Mouse (Mus musculus): ENCODE data around the gene Cdc42bpb.

Gene Cdc42bpb

DNA sequence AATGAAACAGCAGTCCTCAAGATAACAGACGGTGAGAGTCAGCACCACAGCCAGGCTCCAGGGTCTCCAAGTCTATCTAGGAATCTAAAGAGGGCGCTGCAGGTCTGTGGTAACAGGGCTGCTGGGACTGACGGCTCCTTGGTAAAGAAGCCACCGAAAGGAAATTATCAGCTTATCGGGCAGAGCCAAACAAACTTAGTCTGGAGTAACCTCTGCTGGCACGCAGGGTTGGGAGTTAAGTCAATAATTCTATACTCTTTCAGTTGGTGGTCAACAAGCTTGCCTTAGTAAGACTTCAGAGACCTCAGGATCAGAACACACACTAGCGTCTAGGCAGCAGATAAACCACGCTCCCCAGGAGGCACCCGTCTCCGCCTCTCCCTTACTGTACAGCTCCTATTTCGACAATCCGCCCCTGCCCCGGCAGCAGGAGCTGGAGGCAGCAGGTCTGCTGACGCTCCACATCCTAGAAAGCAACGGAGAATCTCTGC is 39.6 kb downstream of the Cdc42bpb start:
- no peak for DNase-seq (ENCODE audit: low spot score)

DNA sequence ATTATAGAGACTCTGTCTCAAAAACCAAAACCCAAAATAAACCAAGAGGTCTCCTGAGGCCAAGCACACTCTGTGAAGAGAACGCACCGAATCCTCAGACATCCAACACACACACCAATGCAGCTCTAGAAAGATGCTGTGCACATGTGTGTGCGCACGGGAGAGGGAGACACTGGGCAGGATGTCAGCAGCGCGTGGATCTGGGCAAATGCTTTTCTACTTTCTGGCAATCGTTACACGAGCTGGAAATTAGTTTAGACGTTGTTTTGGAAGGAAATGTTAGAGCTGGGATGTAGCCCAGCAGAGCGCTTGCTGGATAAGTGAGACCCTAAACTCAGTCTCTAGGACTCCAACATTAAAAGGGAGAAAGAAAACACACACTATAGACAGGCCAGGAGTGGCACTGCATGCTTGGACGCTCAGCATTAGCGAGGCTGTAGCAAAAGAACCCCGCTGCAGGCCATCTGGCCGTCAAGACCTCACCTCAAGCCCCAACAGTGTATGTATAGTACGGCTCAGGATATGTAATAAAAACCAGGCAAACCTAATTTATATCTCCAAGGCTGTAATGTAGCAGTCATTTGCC is 44.4 kb downstream of the Cdc42bpb start:
- no peak for DNase-seq (ENCODE audit: low spot score)

DNA sequence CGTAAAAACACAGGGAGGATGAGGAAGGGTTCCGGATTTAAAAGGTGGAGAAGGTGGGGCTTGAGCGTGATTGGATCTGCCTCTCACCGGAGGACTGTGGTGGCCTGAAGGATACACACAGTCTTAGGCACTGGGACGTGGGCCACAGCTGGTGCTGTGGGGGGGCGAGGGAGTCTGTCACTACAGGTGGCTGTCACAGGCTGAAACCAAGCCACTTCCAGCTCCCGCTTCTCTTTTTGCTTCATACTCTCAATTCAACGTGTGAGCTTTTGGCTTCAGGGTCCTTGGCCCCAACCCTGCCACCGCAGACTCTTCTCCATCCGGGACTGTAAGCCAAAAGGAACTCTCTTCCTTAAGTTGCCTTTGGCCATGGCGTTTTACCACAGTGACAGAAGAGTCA is 45.1 kb downstream of the Cdc42bpb start:
- no peak for DNase-seq (ENCODE audit: low spot score)

DNA sequence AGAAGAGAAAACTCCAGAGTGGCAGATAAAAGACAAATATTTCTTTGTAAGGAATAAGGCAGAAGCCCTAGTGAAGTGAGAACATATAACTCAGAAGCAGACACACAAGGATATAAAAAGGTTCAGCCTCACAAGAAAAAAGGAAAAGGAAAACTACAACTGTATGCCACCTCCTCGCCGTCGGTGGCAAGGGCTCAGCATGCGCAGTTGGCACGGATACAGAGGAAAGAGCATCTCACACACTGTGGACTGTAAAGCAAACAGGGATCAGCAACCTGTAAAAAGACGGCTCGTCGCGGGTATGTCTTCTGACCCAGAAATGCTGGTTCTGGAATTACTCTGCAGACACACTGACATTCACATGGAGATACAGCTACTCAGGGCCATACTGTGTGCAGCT is 45.9 kb downstream of the Cdc42bpb start:
- no peak for DNase-seq (ENCODE audit: low spot score)

DNA sequence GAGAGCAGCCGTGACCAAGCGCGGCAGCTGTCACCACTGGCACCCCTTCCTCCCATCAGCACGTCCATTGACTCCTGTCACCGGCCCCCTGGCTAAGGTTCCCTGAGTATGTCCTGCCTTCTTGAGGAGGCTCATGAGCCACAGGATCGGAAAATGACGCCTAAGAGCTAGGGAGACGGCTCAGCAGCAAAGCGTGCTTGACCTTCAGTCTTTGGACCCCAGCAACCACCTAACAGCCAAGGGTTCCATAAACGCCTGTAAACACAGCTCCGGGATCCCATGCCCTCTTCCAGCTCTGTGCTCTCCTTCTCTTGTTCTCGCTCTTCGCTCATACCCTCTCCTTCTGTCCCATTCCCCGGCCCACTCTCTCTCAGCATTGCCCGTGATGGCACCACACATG is 48.2 kb downstream of the Cdc42bpb start:
- no peak for DNase-seq (ENCODE audit: low spot score)

DNA sequence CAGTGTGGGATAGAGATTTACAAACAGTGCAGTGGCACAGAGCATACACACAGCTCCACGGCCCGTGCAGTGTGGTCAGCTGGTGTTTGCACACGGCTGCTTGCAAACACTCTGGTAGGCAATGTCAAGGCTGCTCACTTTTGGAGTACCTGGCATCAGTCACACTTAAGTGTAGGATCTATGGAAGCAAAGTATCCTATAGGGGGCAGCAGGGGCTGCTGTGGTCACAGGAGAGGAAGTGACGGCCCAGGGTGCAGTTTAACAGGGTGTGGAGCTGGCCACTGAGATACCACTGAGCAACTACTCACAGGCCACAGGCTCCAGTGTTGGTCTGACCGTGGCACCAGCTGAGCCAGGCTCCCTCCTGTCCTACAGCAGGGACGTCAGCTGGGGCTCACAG is 49.2 kb downstream of the Cdc42bpb start:
- no peak for DNase-seq (ENCODE audit: low spot score)

DNA sequence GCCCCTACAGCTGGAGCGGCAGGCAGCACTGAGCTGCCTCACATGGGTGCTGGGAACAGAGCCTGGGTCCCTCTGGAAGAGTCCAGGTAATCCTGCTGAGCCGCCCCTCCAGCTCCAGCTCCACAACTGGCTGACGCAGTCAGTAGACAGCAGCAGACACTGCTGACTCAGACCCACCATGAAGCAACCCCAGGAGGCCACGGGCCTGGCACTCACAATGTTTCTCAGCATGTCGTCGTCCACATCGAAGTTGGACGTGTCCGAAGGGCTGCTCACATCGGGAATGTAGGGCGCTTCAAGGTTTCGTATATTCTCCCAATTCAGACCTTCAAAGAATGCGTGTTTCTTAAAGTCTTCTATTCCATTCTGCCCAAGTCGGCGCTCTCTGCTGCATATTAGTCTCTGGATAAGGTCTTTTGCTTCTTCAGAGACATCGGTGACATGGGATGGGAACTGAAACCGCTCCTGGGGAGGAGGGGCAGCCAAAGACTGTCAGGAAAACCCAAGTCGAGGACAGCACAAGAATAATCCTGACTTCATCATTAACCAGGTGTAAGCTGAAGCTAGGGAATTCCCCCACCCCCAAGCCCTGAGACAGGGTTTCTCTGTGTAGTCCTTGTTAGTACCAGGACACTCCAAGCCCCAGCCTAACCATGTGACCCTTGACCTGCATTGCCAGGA is 51.6 kb downstream of the Cdc42bpb start:
- no peak for DNase-seq (ENCODE audit: low spot score)

DNA sequence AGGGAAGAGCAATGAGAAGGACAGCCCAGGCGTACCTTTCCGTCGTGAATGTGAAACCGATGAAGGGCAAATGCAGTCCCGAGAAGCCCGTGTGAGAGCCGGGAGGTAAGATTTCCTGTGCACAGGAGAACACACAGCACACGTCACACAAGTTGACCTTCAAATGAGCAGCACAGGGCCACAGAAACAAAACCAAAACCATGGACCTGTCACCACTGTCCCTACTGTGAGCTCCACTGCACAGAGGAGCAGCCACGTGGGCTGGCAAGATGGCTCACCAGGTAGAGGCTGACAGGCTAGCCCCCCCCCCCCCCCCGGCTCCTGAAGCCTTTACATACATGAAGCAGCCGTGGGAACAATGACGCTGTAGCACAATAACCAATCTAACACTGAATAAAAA is 52.6 kb downstream of the Cdc42bpb start:
- no peak for DNase-seq (ENCODE audit: low spot score)

DNA sequence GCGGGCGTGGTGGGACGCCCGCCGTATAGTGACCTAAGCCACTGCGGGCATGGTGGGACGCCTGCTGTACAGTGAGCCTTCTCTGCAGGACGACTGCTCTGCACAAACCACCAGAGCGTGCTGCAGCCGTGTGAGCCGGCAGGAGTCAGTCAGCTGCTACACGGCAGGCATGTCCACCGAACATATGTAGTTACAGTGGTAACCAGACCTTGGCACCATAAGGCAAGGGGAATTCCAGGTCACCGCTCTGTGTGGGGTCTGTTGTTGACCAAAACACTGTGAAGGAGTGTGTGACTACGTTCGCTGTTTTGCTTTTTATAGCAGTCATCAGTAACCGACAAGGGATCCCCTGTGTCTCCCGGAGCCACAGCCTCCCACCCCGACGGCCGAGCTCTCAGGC is 53.0 kb downstream of the Cdc42bpb start:
- no peak for DNase-seq (ENCODE audit: low spot score)

DNA sequence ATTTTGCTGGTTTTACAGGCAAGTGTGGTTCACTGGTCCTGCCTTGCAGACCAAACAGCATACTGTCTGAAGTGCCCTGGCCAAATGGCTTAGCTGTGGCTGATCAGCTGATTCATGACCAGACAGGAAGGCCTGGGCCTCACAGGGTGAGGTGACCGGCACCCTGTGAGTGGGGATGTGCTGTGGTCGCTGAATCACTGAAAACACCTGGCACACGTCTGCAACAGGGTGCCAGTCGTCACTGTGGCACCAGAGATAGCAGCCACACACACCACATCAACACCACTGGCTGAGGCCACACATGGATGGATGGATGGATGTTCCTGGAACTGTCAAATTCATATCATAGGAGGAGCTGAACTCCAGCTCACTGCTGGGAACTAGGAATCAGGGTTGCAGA is 54.1 kb downstream of the Cdc42bpb start:
- DNase-seq (ENCODE audit: low spot score), result no peak

DNA sequence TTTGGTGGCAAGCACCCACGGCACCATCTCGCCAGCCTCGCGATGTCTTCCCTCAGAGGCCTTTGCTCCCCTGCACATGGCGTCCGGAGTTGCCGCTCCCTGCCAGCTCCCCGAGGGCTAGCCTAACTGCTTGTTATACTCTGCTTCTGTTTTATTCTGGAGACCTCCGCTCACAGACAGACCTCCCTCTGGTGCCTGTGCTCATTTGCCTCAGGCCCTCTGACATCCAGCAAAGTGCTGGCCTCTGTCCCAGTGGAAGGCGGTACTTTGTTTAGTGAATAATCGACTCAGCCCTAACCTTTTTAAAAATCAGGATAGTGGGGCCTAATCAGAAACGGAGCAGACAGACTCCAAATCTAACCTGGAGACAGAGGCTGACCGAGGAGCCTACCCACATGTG is 55.7 kb downstream of the Cdc42bpb start:
- DNase-seq (ENCODE audit: low spot score), result no peak

DNA sequence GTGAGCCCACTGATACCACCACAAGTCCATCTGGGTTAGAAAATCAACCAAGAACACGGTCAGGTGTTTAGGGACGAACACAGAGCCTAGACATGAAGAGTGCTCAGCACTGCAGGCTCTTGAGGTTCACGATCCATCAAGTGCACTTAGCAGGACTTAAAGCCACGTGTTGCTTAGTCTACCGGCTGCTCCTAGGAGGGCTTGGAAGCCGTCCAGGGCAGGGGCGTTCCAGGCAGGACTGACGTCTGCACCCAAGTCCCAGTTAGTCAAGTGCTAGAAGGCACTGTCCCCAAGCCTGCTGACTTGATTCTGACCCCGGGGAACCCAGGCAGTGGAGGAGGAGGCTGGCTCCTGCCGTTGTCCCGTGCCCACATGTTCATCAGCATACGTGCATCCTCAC is 57.0 kb downstream of the Cdc42bpb start:
- DNase-seq (ENCODE audit: low spot score), result no peak

DNA sequence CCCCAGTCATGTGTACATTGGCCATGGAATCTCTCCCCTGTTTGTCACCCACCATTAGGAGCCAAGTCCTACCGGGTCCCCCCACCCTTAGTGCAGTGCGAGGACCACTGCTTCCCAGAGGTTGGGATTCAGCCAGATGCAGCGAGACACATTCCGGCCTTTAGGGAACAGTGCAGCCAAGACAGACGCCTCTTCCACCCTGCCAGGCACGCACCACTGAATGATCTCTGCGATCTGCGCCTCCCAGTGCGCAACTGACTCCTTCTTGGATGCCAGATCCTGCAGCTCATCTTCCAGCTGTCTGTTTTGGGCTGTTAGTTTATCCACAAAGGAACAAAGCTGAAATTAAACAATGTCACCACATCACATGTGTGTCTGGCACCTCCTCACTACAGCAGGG is 59.8 kb downstream of the Cdc42bpb start:
- no peak for DNase-seq (ENCODE audit: low spot score)

DNA sequence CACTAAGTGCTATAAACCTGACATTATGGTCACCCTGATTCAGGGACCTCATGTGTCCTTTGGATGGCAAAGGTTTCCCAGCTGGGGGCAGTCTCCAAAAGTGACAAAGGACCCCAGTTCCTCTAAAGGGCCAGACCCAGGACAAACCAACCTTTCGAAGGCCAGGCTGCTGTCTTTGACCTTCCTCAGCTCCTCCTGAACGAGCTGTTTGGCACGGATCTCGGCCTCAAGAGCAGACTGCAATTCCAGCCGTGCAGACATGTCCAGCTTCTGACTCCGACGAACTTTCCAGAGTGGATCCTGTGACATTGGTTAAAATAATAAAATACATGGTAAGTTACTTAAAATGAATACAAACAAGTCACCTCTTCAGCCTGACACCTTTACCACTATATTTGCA is 63.2 kb downstream of the Cdc42bpb start:
- no peak for DNase-seq (ENCODE audit: low spot score)

DNA sequence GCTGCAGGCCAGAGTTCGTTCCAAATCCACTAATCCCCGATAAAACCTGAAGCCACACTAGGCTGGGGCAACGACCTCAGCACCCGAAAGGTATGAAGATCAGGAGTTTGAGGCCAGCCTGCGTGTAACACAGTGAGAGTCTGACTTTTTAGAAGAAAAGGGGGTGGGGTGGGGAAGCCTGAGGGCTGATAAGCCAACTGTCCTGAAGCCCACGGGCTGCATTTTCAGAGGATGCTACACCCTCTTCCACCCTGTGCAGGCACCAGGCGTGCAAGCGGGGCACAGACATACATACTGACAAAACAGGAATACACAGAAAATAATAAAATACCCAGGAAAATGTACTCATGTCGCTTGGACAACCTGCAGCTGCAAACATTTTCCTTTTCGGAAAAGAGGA is 65.7 kb downstream of the Cdc42bpb start:
- DNase-seq (ENCODE audit: low spot score), result no peak

DNA sequence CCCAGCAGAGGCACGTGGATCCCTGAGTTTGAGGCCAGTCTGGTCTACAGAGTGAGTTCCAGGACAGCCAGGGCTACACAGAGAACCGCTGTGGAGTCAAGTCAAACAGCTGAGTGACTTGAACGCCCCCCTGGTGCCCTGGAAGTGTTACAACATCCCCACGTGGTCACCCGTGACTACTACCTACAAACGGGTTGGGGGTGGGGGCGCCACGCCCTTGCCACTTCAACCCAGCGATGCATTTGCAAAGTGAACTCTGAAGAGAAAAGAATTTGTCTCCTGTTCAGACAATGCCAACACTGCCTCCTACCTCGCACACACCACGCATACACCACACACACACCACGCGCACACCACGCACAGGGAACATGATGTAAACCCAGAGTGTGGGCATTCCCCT is 67.6 kb downstream of the Cdc42bpb start:
- no peak for DNase-seq (ENCODE audit: low spot score)

DNA sequence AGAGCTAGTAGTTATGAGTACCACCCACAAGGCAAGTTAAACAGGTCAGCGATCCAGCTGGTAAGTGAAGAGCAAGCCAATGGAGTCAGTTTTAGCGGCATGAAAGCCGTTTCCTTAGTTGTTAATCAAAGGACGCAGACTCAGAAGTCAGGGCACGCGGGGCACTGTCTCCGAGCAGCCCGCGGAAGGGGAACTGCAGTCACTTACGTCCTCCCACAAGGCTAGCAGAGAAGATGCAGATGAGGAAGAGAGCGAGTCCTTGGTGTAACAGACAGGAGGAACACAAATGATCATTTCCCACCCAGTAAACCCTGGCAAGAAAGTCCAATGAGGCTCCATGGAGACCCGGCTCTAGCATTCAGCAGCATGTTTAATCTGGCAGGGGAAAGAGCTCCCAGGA is 68.3 kb downstream of the Cdc42bpb start:
- no peak for DNase-seq (ENCODE audit: low spot score)

DNA sequence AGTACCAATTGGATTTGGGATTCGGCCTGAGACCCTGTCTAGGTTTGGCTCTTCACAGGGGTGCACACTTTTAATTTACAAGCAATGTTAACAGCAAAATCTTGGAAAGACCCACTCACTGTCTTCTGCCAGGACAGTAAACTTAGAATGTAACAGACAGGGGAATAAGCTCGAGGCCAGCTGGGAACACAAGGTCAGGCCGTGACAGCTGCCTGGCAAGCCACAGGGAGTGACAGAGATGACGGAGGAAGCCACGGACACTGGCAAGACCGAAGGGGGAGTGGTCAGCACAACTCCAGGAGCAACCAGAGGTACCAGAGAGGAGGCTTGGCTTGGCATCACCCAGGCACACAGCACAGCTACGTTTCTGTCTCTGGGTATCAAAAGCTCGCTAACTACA is 70.7 kb downstream of the Cdc42bpb start:
- no peak for DNase-seq (ENCODE audit: low spot score)

DNA sequence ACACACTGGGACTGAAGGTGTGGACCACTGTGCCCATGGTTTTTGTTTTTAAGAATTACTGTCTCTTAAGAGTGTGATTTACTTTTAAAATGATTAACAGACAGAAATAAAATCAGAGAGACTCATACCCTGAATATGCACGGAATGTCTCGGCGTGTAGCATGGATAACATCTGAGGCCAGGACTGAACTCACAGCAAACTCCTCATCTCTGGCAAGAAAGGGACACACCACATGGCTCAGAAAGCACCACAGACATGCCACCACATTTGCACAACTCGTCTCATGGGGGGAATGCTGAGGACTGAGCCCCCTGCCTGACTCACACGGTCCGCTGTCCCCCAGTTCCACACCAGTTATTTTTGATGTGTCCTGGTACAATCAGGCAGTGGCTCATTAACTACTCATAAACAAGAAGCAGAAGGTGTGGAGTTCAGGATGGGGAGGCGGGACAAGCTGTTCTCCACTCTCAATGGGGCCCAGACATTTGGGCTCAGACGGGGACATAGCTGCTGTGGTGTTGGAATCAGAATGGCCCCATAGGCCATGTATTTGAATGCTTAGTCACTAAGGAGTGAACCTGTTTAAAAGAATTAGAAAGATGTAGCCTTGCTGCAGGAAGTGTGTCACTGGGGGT is 73.7 kb downstream of the Cdc42bpb start:
- no peak for DNase-seq (ENCODE audit: low spot score)

DNA sequence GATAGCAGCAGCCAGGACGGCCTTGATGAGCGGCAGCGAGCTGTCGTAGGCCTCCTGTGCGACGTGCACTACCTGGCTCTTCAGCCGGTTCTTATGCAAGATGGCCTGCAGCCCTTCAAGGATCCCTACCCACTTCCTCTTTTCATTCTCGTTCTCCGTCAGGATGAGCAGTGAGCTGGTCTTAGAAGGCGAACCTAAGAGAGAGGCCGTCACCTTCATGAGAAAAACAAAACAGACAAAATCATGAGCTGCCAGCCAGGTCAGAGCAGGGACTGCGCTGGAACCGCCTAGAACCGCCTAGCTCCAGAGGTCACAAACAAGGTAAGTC is 75.5 kb downstream of the Cdc42bpb start:
- DNase-seq (ENCODE audit: low spot score), result no peak

DNA sequence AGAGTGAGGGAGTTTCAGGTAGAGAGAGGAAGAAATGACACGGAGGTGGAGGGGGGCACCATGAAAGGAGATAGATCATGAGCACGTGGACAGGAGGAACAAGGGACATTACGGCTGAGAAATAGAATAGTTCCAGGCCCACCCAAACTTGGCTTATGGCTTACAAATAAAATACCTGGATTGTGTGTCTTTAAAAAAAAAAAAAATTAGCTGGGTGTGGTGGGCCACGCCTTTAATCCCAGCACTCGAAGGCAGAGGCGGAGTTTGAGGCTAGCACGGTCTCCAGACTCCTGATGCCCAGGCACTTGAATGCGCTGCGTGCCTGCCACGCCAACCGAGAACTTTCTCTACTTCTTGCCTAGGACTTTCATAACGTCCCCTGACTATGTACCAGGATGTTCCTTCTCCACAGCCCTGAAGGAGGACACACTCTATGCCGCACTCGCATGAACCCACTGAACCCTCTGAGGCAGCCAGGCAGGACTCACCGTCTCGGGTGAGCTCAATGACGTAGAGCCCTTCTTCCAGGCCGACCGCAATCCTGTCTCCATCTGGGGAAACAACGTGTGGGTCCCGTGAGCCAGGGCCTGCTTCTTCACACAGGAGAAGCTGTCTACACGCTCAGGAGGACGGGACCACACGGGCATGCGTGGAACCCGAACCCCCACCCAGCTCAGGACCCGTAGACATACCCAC is 76.0 kb downstream of the Cdc42bpb start:
- DNase-seq (ENCODE audit: low spot score), result no peak

DNA sequence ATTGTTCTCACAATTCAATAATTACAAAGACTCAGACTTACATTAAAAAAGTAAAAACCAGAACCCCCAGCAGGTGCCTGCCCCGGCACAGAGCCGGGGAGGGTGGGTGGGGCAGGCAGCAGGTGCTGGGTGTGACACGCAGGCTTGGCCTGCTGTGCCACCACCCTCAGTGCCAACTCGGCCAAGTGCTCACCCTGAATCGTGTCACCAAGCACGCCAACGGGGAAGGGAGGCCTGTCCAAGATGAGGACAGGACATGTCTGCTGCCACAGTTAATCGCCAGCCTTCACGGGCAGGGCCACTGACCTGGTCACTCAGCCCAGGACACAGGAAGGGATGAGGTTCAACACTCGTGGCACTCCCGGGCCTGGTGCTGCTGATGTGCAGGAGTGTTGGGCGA is 84.5 kb downstream of the Cdc42bpb start:
- no peak for DNase-seq (ENCODE audit: low spot score)

DNA sequence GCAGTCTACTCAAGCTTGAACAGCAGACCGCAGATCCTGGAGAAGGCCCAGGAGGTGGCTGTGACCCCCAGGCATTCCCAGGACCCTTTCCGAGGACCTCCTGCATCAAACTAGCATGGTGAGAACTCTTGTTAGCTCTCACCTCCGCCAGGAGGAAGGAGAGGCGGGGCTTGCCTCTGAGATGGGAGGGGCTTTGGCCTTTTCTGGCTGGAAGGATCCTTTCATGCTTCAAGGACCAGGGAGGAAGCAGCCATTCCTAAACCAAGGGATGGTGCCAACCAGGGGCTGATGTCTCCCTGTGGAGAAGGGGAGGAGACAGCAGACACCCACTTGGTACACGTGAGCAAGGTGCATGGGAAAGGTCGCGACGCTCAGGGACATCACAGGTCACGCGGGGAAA is 93.0 kb downstream of the Cdc42bpb start:
- DNase-seq (ENCODE audit: low spot score), result no peak

All from testis, postnatal 14 days (tissue).